Mouse (Mus musculus): Measurements from ENCODE around the gene Nme9. TPM values are rescaled to one million over a fixed set of nuclear protein-coding genes. Genes with fewer than 3 reads are reported as not detected.
A peak's percentile ranks its signal among the peaks of the same experiment; 100 is the strongest.

Gene Nme9
- polyA plus RNA-seq (2016; fragmentation: Nextera tagmentation; extraction: Ambion mirVana), result 1.3 TPM in 1 of 2 replicates, not detected in the other

DNA sequence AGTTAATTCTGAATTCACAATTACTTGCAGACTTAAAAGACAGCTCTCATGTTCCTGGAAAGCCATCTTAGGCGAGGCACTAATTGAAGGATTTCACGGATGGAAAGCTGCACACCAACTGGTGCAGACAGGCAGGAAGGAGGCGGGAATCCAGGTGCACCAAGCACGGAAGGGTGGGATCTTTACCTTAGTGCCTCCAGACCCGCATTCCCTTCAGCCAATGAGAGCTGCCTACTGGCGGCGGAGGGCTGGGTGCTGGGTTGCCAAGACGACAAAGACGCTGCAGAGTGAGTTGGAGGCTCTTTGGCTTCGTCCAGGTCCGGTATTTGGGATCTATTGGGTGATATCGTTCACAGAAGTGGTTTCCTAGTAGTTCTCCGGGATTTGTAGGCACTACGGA lies at the start of gene Nme9:
TSS of gene Nme9 (plus strand) at position 315 of the 400 bp plus-strand sequence.
- H3K27me3 ChIP-seq (ENCODE audit: insufficient read depth, poor library complexity, severe bottlenecking), result peaks cover 25% of the 10 kb centered on the region
- peak; percentile 15 for DNase-seq (ENCODE audit: low spot score)
- H3K4me3 ChIP-seq, result 0 out of 2 replicates have a peak within 1 kb of the TSS, but pooled peaks have one; percentile 6
- H3K27ac ChIP-seq, result no peak within 1 kb of the TSS
- H3K4me1 ChIP-seq (replicated peaks), result peaks cover 5% of the 10 kb centered on the region
- H3K9me3 ChIP-seq, result no peaks in the 10 kb centered on the region
- H3K36me3 ChIP-seq, result no peaks in the 10 kb centered on the region
- WGBS, result 9% methylated on average over 14 of the region's 14 CpGs

DNA sequence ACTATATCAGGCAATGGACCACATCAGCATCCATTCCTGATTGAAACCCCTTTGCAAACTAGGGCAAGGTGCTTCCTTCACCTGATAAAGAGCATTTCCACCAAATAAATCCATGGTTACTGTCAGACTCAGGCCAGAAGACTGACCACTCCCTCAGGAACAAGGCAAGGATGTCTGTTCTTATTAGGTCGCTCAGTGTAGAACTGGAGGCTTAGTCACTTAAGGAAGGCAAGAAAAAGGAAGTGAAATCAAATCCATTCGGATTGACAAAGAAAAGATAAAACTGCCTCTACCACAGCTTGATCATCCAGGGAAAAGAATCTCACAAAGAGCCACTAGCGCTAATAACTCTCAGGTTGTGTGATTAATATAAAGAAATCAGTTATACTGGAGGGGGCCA lies 42.0 kb upstream of the Nme9 start:
- no peak overlapping the region for H3K4me3 ChIP-seq
- WGBS, result 87% methylated on average over 3 of the region's 3 CpGs
- no peaks in the 10 kb centered on the region for H3K9me3 ChIP-seq
- H3K27me3 ChIP-seq (ENCODE audit: insufficient read depth, poor library complexity, severe bottlenecking), result no peaks in the 10 kb centered on the region
- H3K27ac ChIP-seq, result no peak overlapping the region
- H3K4me1 ChIP-seq (replicated peaks), result 0 out of 2 replicates have a peak, but pooled peaks cover 2% of the 10 kb centered on the region
- DNase-seq (ENCODE audit: low spot score), result no peak
- no peaks in the 10 kb centered on the region for H3K36me3 ChIP-seq

DNA sequence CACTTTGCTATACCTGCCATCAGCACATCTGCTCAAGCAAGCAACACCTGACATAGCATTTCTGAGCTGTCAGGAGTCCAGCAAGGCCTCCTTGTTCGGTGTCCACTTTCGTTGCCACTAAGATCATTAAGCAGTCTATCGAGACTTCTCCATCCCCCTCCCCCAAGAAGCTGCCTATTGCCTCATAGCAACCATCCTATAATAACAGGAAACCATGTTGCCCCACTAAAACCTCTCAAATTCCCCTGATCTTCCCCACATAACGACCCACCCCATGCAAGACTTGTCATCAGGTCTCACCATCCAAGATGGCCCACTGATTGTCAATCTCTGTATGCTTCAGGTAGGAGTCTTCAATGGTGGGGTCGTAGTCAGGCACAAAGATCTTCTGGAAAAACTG lies 40.2 kb upstream of the Nme9 start:
- DNase-seq (ENCODE audit: low spot score), result no peak
- 91% methylated on average over 5 of the region's 5 CpGs for WGBS
- Histone ChIP-seq H3K27me3 (ENCODE audit: insufficient read depth, poor library complexity, severe bottlenecking) (no peaks in the 10 kb centered on the region), H3K4me3 (no peak overlapping the region), H3K9me3 (no peaks in the 10 kb centered on the region), H3K27ac (no peak overlapping the region), H3K4me1 (replicated peaks) (0 out of 2 replicates have a peak, but pooled peaks cover 4% of the 10 kb centered on the region), H3K36me3 (no peaks in the 10 kb centered on the region)

DNA sequence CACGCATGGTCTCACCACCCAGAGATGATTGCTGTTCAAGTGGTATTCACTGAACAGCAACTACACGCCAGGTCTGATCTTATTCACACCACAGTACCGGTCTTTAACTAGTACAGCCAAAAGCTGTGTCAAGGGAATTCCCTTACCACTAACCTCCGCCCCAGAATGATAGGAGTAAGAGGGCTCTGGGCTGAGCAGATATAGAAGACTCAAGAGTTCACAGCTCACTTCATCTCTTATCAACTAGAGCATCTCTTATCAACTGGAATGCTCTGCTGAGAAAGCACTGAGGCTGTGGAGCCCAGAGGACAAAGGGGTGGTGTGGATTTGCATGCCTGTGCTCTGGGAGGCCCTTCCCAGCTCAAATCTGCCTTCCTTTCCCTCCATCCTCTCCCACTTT lies 39.5 kb upstream of the Nme9 start:
- Histone ChIP-seq H3K9me3 (no peaks in the 10 kb centered on the region), H3K27me3 (ENCODE audit: insufficient read depth, poor library complexity, severe bottlenecking) (no peaks in the 10 kb centered on the region), H3K4me3 (no peak overlapping the region), H3K4me1 (replicated peaks) (peaks cover 8% of the 10 kb centered on the region), H3K27ac (no peak overlapping the region), H3K36me3 (no peaks in the 10 kb centered on the region)
- no peak for DNase-seq (ENCODE audit: low spot score)
- 88% methylated on average over 4 of the region's 4 CpGs for WGBS

DNA sequence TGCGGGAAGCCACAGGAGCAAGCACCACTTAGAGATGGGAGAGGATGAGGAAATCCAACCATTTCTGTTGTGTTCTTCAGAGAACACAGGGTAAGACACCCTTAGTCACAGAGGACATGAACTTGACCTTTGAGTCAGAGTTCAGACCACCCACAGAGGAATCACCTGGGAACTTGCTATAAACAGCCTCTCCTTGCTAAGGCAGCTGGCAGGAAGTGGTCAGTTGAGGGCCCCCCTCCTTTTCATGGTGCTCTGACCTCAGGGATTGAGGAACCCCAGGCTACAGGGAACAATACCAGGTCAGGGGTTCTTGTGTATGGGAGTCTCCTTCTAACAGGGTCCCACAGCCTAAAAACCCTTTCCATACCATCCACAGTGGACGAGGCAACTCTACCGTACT lies 34.5 kb upstream of the Nme9 start:
- no peak overlapping the region for H3K4me3 ChIP-seq
- H3K27ac ChIP-seq, result no peak overlapping the region
- no peak for DNase-seq (ENCODE audit: low spot score)
- no peaks in the 10 kb centered on the region for H3K27me3 ChIP-seq (ENCODE audit: insufficient read depth, poor library complexity, severe bottlenecking)
- peaks cover 26% of the 10 kb centered on the region for H3K4me1 ChIP-seq (replicated peaks)
- H3K36me3 ChIP-seq, result no peaks in the 10 kb centered on the region
- WGBS, result 83% methylated on average over 3 of the region's 3 CpGs
- H3K9me3 ChIP-seq, result no peaks in the 10 kb centered on the region

DNA sequence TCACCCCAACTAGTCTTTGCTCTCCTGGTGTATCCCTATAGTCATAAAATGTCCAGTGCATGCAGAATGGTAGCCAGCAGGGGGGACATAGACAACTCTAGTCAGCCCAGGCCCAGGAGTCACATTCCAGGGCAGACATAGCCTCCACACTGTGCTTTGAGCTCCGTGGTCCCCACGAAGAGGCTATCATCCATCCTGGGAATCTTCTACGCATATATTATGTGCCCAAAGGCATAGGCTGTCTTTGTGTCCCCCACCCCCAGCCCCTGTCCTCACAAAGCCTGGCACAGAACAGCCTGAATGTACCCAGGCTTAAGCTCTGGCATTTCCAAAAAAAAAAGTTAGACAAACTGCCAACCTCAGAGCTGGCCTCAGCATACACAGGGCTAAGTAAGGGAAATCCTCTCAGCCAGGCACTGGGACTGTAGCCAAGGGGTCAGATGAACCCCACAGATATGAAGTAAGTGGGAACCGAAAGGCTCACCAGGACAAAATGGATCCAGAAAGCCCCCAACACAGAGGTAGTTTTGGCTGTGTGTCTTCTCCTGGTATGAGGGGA lies 33.9 kb upstream of the Nme9 start:
- H3K27me3 ChIP-seq (ENCODE audit: insufficient read depth, poor library complexity, severe bottlenecking), result no peaks in the 10 kb centered on the region
- H3K36me3 ChIP-seq, result no peaks in the 10 kb centered on the region
- DNase-seq (ENCODE audit: low spot score), result no peak
- no peaks in the 10 kb centered on the region for H3K9me3 ChIP-seq
- no peak overlapping the region for H3K27ac ChIP-seq
- peaks cover 32% of the 10 kb centered on the region for H3K4me1 ChIP-seq (replicated peaks)
- 77% methylated on average over 4 of the region's 4 CpGs for whole genome bisulfite sequencing
- no peak overlapping the region for H3K4me3 ChIP-seq

DNA sequence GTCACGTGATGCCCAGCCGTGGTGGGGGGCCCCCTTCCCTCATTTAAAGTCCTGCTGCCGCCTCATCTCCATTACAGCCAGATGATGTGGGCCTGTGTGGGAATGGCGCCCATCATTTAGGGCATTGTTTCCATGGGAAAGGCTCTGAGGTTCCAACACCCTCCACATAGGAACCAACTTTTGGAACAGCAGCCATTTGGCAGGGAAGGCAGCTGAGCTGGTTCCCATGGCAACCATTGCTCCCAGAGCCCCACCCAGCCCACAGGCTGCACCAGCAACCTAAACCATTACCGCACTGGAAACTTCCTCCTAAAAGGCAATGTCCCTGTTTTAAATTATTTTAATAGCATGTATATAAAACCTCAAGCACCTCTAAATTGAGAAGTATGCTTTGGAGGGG lies 32.9 kb upstream of the Nme9 start:
- Histone ChIP-seq H3K36me3 (no peaks in the 10 kb centered on the region), H3K4me1 (replicated peaks) (peaks cover 38% of the 10 kb centered on the region), H3K27me3 (ENCODE audit: insufficient read depth, poor library complexity, severe bottlenecking) (no peaks in the 10 kb centered on the region), H3K27ac (no peak overlapping the region; the same call in 1 of the 2 replicates), H3K9me3 (no peaks in the 10 kb centered on the region), H3K4me3 (no peak overlapping the region)
- 70% methylated on average over 5 of the region's 5 CpGs for WGBS
- DNase-seq (ENCODE audit: low spot score), result no peak

DNA sequence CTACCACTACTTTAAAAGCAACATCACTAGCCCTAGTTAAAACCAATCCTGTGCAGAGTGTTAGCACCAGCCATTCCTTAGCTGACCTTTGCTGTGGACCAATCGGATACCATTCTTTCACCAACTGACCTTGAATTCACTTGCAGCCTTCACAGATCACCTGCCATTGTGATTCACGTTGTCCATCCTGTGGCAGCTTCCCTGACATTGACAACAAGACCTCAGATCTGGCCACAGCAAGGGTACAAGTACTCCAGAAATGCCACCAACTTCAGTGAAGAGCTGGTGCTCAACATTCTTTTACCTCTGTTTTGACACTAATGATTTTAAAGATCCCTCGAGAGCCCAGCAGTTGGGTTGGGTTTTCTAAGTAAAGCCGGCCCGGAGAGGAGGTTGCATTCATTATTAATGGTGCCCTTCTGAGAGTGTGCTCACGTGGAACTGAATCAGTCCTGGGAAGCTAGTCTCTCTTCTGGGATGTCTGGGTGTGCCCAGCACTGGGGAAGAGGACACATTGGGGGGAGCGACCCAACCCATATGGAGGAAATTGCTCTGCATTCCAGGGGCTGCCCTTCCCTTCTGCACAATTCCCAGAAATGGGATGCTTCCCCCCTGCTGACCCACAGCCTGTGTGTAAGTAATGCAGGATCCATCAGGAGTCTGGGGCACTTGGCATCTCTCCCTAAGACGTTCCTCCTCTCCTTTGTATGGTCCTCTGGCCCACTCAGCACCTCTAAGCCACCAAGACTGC lies 31.1 kb upstream of the Nme9 start:
- H3K4me3 ChIP-seq, result no peak overlapping the region
- WGBS, result 83% methylated on average over 8 of the region's 8 CpGs
- H3K9me3 ChIP-seq, result no peaks in the 10 kb centered on the region
- H3K27ac ChIP-seq, result no peak overlapping the region
- DNase-seq (ENCODE audit: low spot score), result no peak
- no peaks in the 10 kb centered on the region for H3K27me3 ChIP-seq (ENCODE audit: insufficient read depth, poor library complexity, severe bottlenecking)
- H3K4me1 ChIP-seq (replicated peaks), result peaks cover 48% of the 10 kb centered on the region
- no peaks in the 10 kb centered on the region for H3K36me3 ChIP-seq

DNA sequence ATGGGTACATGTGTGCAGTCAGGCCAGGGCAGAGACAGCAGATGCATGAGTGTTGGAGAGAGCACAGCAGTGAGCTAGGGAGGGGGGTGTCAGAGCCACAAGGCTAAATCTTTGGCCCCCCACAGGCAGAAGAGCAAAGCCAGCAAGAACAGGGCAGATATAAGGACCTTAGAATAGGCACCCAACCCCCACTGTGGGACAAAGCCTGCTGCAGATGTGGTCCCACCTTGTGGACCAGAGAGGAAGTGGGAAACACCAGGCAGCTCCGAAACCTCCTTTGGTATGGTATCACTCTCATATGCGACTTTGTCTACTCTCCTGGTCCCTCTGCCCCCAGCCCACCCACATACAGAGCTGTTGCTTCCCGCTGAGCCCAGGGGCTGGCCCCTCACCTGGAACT lies 29.4 kb upstream of the Nme9 start:
- Histone ChIP-seq H3K36me3 (no peaks in the 10 kb centered on the region), H3K27me3 (ENCODE audit: insufficient read depth, poor library complexity, severe bottlenecking) (no peaks in the 10 kb centered on the region), H3K4me3 (no peak overlapping the region), H3K4me1 (replicated peaks) (peaks cover 49% of the 10 kb centered on the region), H3K9me3 (no peaks in the 10 kb centered on the region), H3K27ac (no peak overlapping the region)
- 74% methylated on average over 3 of the region's 3 CpGs for WGBS
- no peak for DNase-seq (ENCODE audit: low spot score)

DNA sequence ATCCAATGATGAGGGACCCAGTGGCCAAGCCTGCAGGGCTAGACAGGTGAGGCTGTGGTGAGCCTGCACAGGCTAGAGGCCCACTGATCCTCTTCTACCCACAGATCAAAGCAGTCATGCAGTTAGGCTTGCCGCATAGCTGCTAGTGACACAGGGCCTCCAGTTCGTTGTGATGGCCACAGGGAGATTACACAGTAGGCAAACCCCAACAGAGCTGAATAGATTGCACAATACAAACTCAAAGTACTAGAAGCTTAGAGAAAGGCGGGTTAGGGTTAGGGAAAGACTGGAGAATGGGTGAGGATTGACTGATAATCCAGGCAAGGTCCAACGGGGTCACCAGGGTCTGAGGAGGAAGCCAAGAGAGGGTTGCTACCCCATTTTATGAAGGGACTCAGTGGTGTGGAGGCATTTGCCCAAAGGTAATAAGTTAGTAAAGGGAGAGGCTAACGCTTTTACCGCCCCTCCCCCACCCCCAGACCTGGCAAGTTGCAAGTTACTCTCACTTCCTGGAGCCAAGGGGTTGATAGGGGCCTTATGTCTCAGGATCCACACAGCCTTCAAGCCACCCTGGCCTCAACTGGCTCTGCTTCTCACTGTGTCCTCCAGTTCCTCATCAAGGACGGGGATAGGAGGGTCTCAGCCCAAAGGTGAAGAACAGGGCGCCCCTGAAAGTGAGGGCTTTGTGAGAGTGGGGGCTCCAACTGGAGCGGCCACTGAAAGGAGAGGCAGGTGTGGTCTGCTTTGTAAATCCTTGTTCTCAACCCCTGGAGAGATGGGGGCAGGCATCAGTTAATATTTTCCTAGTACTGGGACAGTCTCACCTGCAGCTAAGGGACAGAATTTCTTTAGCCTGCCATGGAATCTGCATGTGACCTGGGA lies 27.3 kb upstream of the Nme9 start:
- H3K9me3 ChIP-seq, result no peaks in the 10 kb centered on the region
- no peaks in the 10 kb centered on the region for H3K36me3 ChIP-seq
- H3K27me3 ChIP-seq (ENCODE audit: insufficient read depth, poor library complexity, severe bottlenecking), result no peaks in the 10 kb centered on the region
- H3K27ac ChIP-seq, result no peak overlapping the region
- no peak for DNase-seq (ENCODE audit: low spot score)
- no peak overlapping the region for H3K4me3 ChIP-seq
- peaks cover 34% of the 10 kb centered on the region for H3K4me1 ChIP-seq (replicated peaks)
- 78% methylated on average over 9 of the region's 9 CpGs for WGBS

DNA sequence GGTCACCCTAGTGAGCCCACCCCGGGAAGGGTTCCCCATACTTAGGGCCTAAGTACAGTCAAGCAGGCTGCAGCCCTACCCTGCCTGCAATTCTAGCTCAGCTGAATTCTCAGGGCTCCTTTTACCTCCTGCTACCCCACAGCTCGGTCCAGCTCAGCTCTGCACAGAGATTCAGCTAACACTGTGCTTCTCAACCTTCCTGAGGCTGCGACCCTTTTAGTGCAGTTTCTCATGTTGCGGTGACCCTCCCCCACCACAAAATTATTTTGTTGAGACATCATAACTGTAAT lies 26.8 kb upstream of the Nme9 start:
- Histone ChIP-seq H3K36me3 (no peaks in the 10 kb centered on the region), H3K27ac (no peak overlapping the region), H3K9me3 (no peaks in the 10 kb centered on the region), H3K4me3 (no peak overlapping the region), H3K4me1 (replicated peaks) (peaks cover 34% of the 10 kb centered on the region), H3K27me3 (ENCODE audit: insufficient read depth, poor library complexity, severe bottlenecking) (no peaks in the 10 kb centered on the region)
- DNase-seq (ENCODE audit: low spot score), result no peak
- WGBS, result 71% methylated on average over 4 of the region's 4 CpGs

DNA sequence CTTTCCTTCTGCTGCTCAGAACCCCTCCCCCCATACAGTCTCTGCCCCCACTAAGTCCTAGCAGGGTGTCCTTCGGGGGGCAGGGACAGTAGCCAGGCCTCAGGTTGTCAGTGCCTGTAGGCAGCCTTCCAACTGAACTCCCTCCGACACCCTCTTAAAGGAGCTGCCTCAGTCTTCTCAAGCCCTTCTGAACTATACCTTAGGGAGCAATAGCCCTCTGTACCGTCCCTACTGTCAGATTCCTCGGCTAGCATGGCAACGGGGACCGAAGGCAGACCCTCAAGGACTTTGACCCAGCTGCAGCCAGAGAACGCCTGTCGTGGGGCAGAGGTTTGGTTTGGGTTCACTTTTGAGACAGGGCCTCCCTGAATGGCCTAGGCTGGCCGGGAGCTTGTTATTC lies 26.0 kb upstream of the Nme9 start:
- Histone ChIP-seq H3K36me3 (no peaks in the 10 kb centered on the region), H3K9me3 (no peaks in the 10 kb centered on the region), H3K27ac (no peak overlapping the region), H3K4me1 (replicated peaks) (peaks cover 34% of the 10 kb centered on the region), H3K27me3 (ENCODE audit: insufficient read depth, poor library complexity, severe bottlenecking) (no peaks in the 10 kb centered on the region), H3K4me3 (no peak overlapping the region)
- 69% methylated on average over 9 of the region's 9 CpGs for WGBS
- DNase-seq (ENCODE audit: low spot score), result no peak

Data from hindbrain, embryonic 10.5 days (tissue).